In the genomic region with DNA sequence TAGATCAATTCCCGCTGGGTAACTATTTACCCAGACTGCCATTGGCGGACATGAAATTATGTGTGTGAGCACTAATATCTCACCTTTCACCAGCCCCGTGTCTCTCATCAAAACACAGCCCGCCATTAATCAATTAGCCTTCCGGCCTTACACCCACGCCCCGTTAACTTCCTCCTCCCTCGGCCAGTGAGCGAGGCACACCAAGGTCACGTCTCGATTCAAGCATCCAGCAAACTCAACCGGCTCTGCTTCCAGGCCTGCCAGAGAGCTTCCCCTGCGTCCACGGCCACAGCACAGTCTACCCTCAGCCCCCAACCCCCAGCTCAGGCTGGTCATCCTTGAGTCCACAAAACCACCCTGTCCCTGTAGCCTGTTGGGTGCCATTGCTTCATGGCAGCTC, we compare ENCODE assay signal across 21 mouse cellular contexts. TPM values are rescaled to one million over a fixed set of nuclear protein-coding genes. Genes with fewer than 3 reads are reported as not detected.
DNase-seq lines count a peak whose midpoint lies in the region; ATAC-seq and TF ChIP-seq lines count a peak whose summit lies in the region.
"Had no signal": no experiment of that assay in that cellular context is flagged by ENCODE, and none has a peak within 500 bp of the region (broad histone marks: within the 10 kb centered on the region; RNA-seq: fewer than 3 reads in every experiment).

No protein-coding gene starts in this region.

- H3K4me3 ChIP-seq in kidney, embryonic 16.5 days (ENCODE audit: low read length): no peak overlapping the region
- no peak overlapping the region for H3K4me3 ChIP-seq in stomach, embryonic 15.5 days (replicated peaks)
- H3K4me3 ChIP-seq in stomach, postnatal 0 days (ENCODE audit: low read depth, low read length): no peak overlapping the region
- no peak overlapping the region for H3K4me3 ChIP-seq in lung, adult 2 months (replicated peaks; ENCODE audit: extremely low read depth, low read depth, low read length)
- H3K4me3 ChIP-seq: heart, adult 2 months; layer of hippocampus, adult 2 months had no signal

- no peak for TF ChIP-seq CTCF in stomach, postnatal 0 days (IDR thresholded peaks at IDR 0.05; ENCODE audit: low read depth)
- no peak for TF ChIP-seq CTCF in lung, adult 2 months (IDR thresholded peaks at IDR 0.05; ENCODE audit: insufficient read depth, low read length)

- H3K36me3 ChIP-seq in kidney, embryonic 16.5 days (ENCODE audit: insufficient read depth, low read length): no peaks in the 10 kb centered on the region
- H3K36me3 ChIP-seq in stomach, embryonic 15.5 days: no peaks in the 10 kb centered on the region
- H3K36me3 ChIP-seq in stomach, postnatal 0 days (ENCODE audit: control insufficient read depth, insufficient read depth, low read length): no peaks in the 10 kb centered on the region

- no peak for TF ChIP-seq POLR2A in lung, adult 2 months (IDR thresholded peaks at IDR 0.05; ENCODE audit: borderline replicate concordance, extremely low read depth, low read depth, low read length)

- DNase-seq in embryo, embryonic 10 days (ENCODE audit: low spot score): peak; percentile 25
- no peak for DNase-seq in embryo, embryonic 9.5 days (ENCODE audit: extremely low spot score)
- DNase-seq in kidney, postnatal 14 days: no peak
- DNase-seq in stomach, postnatal 0 days (ENCODE audit: low spot score): no peak
- no peak for DNase-seq in spleen, postnatal 10 days (ENCODE audit: low spot score in 2 of 2)
- no peak for DNase-seq in lung, adult 2 months
- DNase-seq: cerebellum, adult 8-10 months; gastrocnemius, postnatal 25 days; heart, adult 2 months; heart, postnatal 4 days; kidney, adult 9 months; layer of hippocampus, postnatal 36 days; right cerebral cortex, postnatal 14 days; spleen, adult 18-20 months; thymus, adult 2 months had no signal

- 4% methylated on average over 14 of the region's 14 CpGs for WGBS in kidney, embryonic 16.5 days
- WGBS in stomach, embryonic 15.5 days: 20% methylated on average over 14 of the region's 14 CpGs
- WGBS in stomach, postnatal 0 days: 13% methylated on average over 14 of the region's 14 CpGs
- WGBS in lung, adult 2 months: 15% methylated on average over 14 of the region's 14 CpGs

- peaks cover 21% of the 10 kb centered on the region for H3K4me1 ChIP-seq in kidney, embryonic 16.5 days (ENCODE audit: insufficient read depth, low read length)
- H3K4me1 ChIP-seq in stomach, embryonic 15.5 days: 0 out of 2 replicates have a peak, but pooled peaks cover 4% of the 10 kb centered on the region
- no peaks in the 10 kb centered on the region for H3K4me1 ChIP-seq in stomach, postnatal 0 days (replicated peaks; ENCODE audit: control insufficient read depth, insufficient read depth)
- no peaks in the 10 kb centered on the region for H3K4me1 ChIP-seq in lung, adult 2 months (ENCODE audit: control insufficient read depth, insufficient read depth, low read length)

- H3K27me3 ChIP-seq in kidney, embryonic 16.5 days (ENCODE audit: insufficient read depth, low read length): peaks cover 16% of the 10 kb centered on the region
- H3K27me3 ChIP-seq in stomach, embryonic 15.5 days (replicated peaks): no peaks in the 10 kb centered on the region
- no peaks in the 10 kb centered on the region for H3K27me3 ChIP-seq in stomach, postnatal 0 days (ENCODE audit: control insufficient read depth, insufficient read depth, low read length)

- 0 out of 2 replicates have a peak, but pooled peaks have one; percentile 10 for ATAC-seq in kidney, embryonic 16.5 days (ENCODE audit: low FRiP score, low TSS enrichment)
- 0 out of 2 replicates have a peak, but pooled peaks have one; percentile 15 for ATAC-seq in stomach, embryonic 15.5 days (ENCODE audit: insufficient read depth, low FRiP score, low read depth)
- ATAC-seq in stomach, postnatal 0 days (ENCODE audit: low FRiP score, low TSS enrichment): no peak
- ATAC-seq: forebrain, embryonic 14.5 days; lung, postnatal 0 days had no signal

- no peaks in the 10 kb centered on the region for H3K9me3 ChIP-seq in kidney, embryonic 16.5 days (ENCODE audit: low read length)
- no peaks in the 10 kb centered on the region for H3K9me3 ChIP-seq in stomach, embryonic 15.5 days
- H3K9me3 ChIP-seq in stomach, postnatal 0 days (ENCODE audit: control insufficient read depth, low read length): no peaks in the 10 kb centered on the region

- no peak overlapping the region for H3K4me2 ChIP-seq in kidney, embryonic 16.5 days (replicated peaks; ENCODE audit: low read depth, low read length)
- H3K4me2 ChIP-seq in stomach, embryonic 15.5 days: no peak overlapping the region
- no peak overlapping the region for H3K4me2 ChIP-seq in stomach, postnatal 0 days (replicated peaks; ENCODE audit: low read depth)

- no peak for TF ChIP-seq EP300 in stomach, postnatal 0 days (optimal IDR thresholded peaks at IDR 0.05)

- H3K9ac ChIP-seq in kidney, embryonic 16.5 days (replicated peaks; ENCODE audit: low read length): no peak overlapping the region
- no peak overlapping the region for H3K9ac ChIP-seq in stomach, embryonic 15.5 days
- no peak overlapping the region for H3K9ac ChIP-seq in stomach, postnatal 0 days (ENCODE audit: low read length)
- H3K9ac ChIP-seq: liver, embryonic 14.5 days had no signal

- no peak overlapping the region for H3K27ac ChIP-seq in kidney, embryonic 16.5 days (ENCODE audit: low read length)
- H3K27ac ChIP-seq in stomach, embryonic 15.5 days: peak overlapping the region; percentile 49; the same call in 1 of the 2 replicates
- no peak overlapping the region for H3K27ac ChIP-seq in stomach, postnatal 0 days (replicated peaks)
- H3K27ac ChIP-seq: heart, adult 2 months; layer of hippocampus, adult 2 months; liver, embryonic 14.5 days had no signal

RNA-seq across cellular contexts. Expression of a gene that starts 32.2 kb away (rescaled TPM):
- polyA plus RNA-seq in kidney, embryonic 16.5 days (2015; fragmentation: Nextera tagmentation; extraction: Ambion mirVana): 1.5 TPM in 2 replicates
- 1.4 and 1.8 TPM in 2 replicates for polyA plus RNA-seq in stomach, embryonic 15.5 days (2015; fragmentation: Nextera tagmentation; extraction: Ambion mirVana)
- 1.2 and 1.5 TPM in 2 replicates for polyA plus RNA-seq in stomach, postnatal 0 days (2015; fragmentation: Nextera tagmentation; extraction: Ambion mirVana)
- polyA plus RNA-seq in lung, adult 2 months (2012; rRNA removed): 0.17 and 0.26 TPM in 2 replicates
